Mouse (Mus musculus): ENCODE results near the gene Nxpe5.

The Nxpe5 gene

DNA sequence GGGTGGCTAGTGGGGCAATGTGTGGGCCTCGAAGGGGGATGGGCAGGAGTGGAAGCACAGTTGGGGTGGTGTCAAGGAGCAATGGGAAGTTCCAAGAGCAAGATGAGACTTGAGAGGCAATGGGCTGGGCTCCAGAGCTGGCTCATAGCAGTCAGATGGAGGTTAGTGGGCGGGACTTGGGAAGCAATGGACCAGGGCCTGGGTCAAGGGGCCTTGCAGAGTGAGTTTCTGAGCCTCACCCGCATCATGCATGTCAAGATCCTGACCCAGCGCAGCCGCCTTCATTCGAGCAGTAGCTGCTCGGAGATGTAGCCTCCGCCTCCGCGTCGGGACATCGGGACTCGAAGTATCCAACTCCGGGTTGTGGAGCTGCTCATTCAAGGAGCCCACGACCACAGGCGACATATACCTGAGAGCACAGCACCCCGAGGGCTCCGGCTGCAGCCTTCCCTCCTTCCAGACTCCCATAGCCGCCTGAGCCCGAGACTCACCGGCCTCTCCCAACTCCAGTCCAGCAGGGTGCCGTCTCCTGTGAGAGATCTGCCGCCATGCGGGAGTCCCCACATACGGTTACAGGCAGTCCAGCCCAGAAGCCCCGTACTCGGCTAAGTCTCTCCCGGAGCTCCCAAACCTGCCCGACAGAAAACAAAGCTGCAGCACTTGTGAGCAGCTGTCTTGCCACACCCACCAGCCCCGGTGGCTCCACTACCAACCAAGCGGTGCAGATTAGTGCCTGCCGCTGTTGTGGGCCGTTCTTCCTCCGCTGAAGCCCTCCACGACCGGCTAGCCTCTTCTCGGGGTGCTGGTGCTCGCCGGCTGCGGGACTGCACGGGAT is 49.7 kb downstream of the Nxpe5 start:
- no peak for DNase-seq (ENCODE audit: extremely low spot score, low read depth, low spot score)

DNA sequence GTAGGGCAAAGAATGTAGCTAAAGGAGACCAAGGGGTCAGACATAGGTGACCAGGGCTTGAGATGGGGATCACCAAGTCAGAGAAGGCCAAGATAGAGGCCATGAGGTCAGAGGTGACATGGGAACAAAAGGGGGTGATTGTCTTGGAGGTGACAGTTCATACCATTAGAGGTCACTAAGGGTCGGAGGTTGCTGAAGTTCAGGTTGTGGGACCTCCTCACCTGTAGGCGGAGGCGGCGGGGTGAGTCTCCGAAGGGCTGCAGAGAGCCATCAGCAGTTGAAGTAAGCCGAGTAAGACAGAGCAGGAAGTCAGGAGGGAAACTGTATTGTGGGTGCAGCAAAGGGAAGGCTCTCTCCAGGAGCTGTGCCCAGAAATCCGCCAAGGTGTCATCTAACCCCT is 52.3 kb downstream of the Nxpe5 start:
- no peak for DNase-seq (ENCODE audit: extremely low spot score, low read depth, low spot score)

GRCm38 (mm10) chr5:138279585-138280424 is 54.1 kb downstream of the Nxpe5 start, which contains the start of the genes Gm43720, Gpc2 and Stag3:
TSS of gene Gm43720 (minus strand) at chr5:138279958.
TSS of gene Gpc2 (minus strand) at chr5:138280005.
TSS of gene Stag3 (plus strand) at chr5:138280240.
- peak; percentile 95 for DNase-seq (ENCODE audit: extremely low spot score, low read depth, low spot score)

DNA sequence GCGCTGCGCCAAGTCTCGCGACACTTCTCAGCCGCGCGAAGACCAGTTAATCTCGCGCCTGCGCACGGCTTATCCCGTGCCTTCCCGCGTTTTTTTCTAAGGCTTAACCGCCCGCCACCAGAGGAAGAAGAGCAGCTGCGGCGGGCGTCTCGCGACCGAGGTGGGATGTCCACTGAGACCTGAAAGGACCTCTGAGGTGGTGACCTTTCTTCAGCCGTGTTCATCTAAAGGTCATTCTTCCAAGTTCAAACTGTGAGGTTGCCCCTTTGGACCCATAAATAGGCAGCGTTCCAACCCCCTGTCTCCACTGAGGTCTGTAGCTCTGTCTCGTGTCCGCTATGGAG is 54.7 kb downstream of the Nxpe5 start:
- DNase-seq (ENCODE audit: extremely low spot score, low read depth, low spot score): no peak

- no peak for DNase-seq (ENCODE audit: extremely low spot score, low read depth, low spot score)
Measured at GRCm38 (mm10) chr5:138280829-138281228, 55.1 kb downstream of the Nxpe5 start.

GRCm38 (mm10) chr5:138281798-138282197 is 56.1 kb downstream of the Nxpe5 start:
- DNase-seq (ENCODE audit: extremely low spot score, low read depth, low spot score): no peak

GRCm38 (mm10) chr5:138283540-138283939 is 57.8 kb downstream of the Nxpe5 start:
- DNase-seq (ENCODE audit: extremely low spot score, low read depth, low spot score): no peak

GRCm38 (mm10) chr5:138287861-138288260 is 62.2 kb downstream of the Nxpe5 start:
- DNase-seq (ENCODE audit: extremely low spot score, low read depth, low spot score): no peak

DNA sequence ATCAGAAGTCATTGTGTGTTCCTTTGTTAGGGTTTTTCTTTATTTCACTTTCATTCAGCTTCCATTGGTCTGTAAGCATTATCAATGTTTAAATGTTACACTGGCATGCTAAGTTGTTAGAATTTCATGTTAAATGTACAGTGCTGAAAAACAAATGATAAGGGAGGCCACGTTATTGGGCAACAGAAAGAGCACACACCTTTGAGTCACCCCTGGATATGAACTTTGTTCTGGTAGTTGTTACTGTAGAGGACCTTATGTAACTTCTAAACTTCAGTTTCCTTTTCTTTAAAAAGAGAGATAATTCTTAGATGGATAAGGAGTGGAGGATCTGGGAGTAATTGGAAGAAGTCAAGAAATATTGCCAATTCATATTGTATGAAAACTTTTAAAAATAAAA is 65.9 kb downstream of the Nxpe5 start:
- DNase-seq (ENCODE audit: extremely low spot score, low read depth, low spot score): no peak

GRCm38 (mm10) chr5:138294158-138294557 is 68.5 kb downstream of the Nxpe5 start:
- DNase-seq (ENCODE audit: extremely low spot score, low read depth, low spot score): no peak

GRCm38 (mm10) chr5:138299613-138300012 is 73.9 kb downstream of the Nxpe5 start:
- no peak for DNase-seq (ENCODE audit: extremely low spot score, low read depth, low spot score)
